Mouse (Mus musculus): ENCODE data around the gene Ttc4. TPM values are rescaled to one million over a fixed set of nuclear protein-coding genes. Genes with fewer than 3 reads are reported as not detected.

Ttc4 gene
- total and polyA plus RNA-seq, 2 experiments, result 23.4 to 24.2 TPM

DNA sequence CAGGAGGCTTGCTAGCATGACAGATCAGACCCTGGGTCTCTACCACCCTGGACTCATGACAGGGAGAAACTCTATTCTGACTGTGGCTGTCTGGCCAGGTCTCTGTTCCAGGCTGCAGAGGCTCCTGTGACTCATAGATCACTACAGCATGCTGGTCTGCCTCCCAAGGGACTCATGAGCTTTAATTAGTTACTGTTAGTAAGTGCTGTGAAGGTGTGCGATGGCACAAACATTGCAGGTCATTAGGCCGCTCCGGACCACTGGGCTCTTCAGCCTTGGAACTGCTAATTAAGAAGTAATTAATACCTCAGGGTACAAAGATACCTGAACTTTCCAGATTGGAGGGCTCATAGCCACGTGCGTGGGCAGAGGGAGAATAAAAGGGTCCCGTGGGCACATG lies 31.6 kb downstream of the Ttc4 start:
- 92% methylated on average over 6 of the region's 6 CpGs for WGBS
- Histone ChIP-seq H3K4me3 (ENCODE audit: insufficient read depth, low read depth, low read length) (no peak overlapping the region), H3K27ac (replicated peaks; ENCODE audit: insufficient read depth, low read depth, low read length) (no peak overlapping the region), H3K27me3 (ENCODE audit: control insufficient read depth, insufficient read depth, low read length) (no peaks in the 10 kb centered on the region), H3K4me1 (ENCODE audit: control insufficient read depth, insufficient read depth, low read length) (peaks cover 6% of the 10 kb centered on the region; the same call in 1 of the 2 replicates), H3K36me3 (ENCODE audit: control insufficient read depth, insufficient read depth, low read length) (no peaks in the 10 kb centered on the region), H3K79me2 (ENCODE audit: control insufficient read depth, insufficient read depth, low read length) (no peaks in the 10 kb centered on the region), H3K9ac (ENCODE audit: low read depth, low read length) (no peak overlapping the region)
- no peak for DNase-seq (ENCODE audit: extremely low read depth, low read depth, low spot score)
- TF ChIP-seq POLR2A (IDR thresholded peaks at IDR 0.05; ENCODE audit: extremely low read depth, insufficient read depth, low read length), result no peak
- no peak for TF ChIP-seq CTCF (IDR thresholded peaks at IDR 0.05; ENCODE audit: low read depth, low read length)

DNA sequence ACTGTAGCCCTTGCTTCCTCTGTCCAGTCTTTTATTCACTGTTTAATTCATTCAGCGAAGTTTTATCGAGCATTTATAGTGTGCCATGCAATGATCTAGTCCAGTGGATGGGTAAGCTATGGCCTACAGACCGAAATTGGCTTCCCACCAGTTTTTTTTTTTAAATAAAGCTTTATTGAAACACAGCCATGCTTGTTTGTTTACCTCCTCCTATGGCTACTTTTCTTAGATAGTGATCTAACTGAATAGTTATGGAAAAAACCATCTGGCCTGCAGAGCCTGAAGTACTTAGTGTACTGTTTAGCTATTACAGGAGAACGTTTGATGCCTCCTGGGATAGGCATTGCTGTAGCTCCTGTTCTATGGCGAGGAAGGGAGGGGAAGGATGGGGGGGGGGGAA lies 32.9 kb downstream of the Ttc4 start:
- H3K36me3 ChIP-seq (ENCODE audit: control insufficient read depth, insufficient read depth, low read length), result no peaks in the 10 kb centered on the region
- H3K79me2 ChIP-seq (ENCODE audit: control insufficient read depth, insufficient read depth, low read length), result no peaks in the 10 kb centered on the region
- DNase-seq (ENCODE audit: extremely low read depth, low read depth, low spot score), result no peak
- TF ChIP-seq CTCF (IDR thresholded peaks at IDR 0.05; ENCODE audit: low read depth, low read length), result no peak
- TF ChIP-seq POLR2A (IDR thresholded peaks at IDR 0.05; ENCODE audit: extremely low read depth, insufficient read depth, low read length), result no peak
- no peak overlapping the region for H3K27ac ChIP-seq (replicated peaks; ENCODE audit: insufficient read depth, low read depth, low read length)
- H3K9ac ChIP-seq (ENCODE audit: low read depth, low read length), result no peak overlapping the region
- H3K4me1 ChIP-seq (ENCODE audit: control insufficient read depth, insufficient read depth, low read length), result no peaks in the 10 kb centered on the region
- no peaks in the 10 kb centered on the region for H3K27me3 ChIP-seq (ENCODE audit: control insufficient read depth, insufficient read depth, low read length)
- no peak overlapping the region for H3K4me3 ChIP-seq (ENCODE audit: insufficient read depth, low read depth, low read length)
- 84% methylated on average over 5 of the region's 5 CpGs for WGBS

DNA sequence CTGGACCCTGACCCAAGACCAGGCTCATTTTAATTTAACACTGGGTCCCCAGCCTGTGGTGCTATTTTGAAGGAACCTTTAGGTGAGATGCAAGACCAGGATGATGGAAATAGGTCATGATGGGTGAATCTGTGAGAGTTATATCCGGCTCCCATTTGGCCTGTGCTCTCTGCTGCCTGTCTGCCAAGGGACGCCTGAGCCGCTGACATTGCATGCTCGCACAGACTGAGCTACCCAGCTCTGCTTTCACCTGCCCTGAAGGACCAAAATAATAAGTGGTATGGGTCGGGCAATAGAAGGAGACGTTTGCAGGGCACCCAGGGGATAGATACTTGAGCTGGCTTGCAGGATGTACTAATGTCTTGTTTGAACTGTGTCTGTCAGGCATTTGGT lies 34.5 kb downstream of the Ttc4 start:
- Histone ChIP-seq H3K27ac (replicated peaks; ENCODE audit: insufficient read depth, low read depth, low read length) (no peak overlapping the region), H3K4me1 (ENCODE audit: control insufficient read depth, insufficient read depth, low read length) (no peaks in the 10 kb centered on the region), H3K79me2 (ENCODE audit: control insufficient read depth, insufficient read depth, low read length) (no peaks in the 10 kb centered on the region), H3K36me3 (ENCODE audit: control insufficient read depth, insufficient read depth, low read length) (no peaks in the 10 kb centered on the region), H3K9ac (ENCODE audit: low read depth, low read length) (no peak overlapping the region), H3K27me3 (ENCODE audit: control insufficient read depth, insufficient read depth, low read length) (no peaks in the 10 kb centered on the region), H3K4me3 (ENCODE audit: insufficient read depth, low read depth, low read length) (no peak overlapping the region)
- TF ChIP-seq CTCF (IDR thresholded peaks at IDR 0.05; ENCODE audit: low read depth, low read length), result no peak
- no peak for TF ChIP-seq POLR2A (IDR thresholded peaks at IDR 0.05; ENCODE audit: extremely low read depth, insufficient read depth, low read length)
- no peak for DNase-seq (ENCODE audit: extremely low read depth, low read depth, low spot score)
- 65% methylated on average over 6 of the region's 6 CpGs for WGBS

DNA sequence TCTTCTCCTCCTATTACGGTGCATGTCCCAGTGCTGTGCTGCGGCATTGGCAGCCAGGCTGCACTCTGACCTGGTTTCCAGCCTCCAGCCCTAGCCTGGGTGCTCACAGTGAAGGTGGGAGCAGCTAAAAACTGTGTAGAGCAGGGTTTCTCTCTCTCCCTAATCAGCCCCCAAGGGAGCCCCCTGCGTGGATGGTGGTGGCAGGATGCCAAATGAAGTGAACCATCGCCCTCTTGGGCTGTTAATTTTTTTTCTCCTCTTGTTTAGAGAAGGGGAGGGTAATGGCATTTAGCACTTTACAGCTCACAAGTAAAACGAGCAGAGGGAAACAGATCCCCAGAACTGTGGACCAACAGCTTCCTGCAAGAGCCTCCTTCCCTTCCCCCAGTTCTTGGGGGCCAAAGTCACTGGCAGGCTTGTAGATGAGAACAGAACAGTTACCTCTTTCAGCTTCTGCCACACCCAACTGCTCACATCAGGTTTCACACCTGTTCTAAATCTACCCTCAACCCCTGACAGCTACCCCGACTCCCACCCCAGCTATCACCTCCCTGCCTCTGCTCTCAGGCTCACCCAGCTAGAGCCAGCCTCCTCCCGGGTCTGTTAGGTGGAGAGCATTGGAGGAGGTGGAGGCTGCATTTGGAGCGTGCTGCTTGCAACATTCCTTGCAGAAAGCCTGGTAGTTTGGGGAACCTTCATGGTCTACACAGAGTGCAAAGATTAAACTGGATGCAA lies 35.1 kb downstream of the Ttc4 start:
- Histone ChIP-seq H3K27ac (replicated peaks; ENCODE audit: insufficient read depth, low read depth, low read length) (no peak overlapping the region), H3K36me3 (ENCODE audit: control insufficient read depth, insufficient read depth, low read length) (no peaks in the 10 kb centered on the region), H3K9ac (ENCODE audit: low read depth, low read length) (no peak overlapping the region), H3K79me2 (ENCODE audit: control insufficient read depth, insufficient read depth, low read length) (no peaks in the 10 kb centered on the region), H3K4me3 (ENCODE audit: insufficient read depth, low read depth, low read length) (no peak overlapping the region), H3K4me1 (ENCODE audit: control insufficient read depth, insufficient read depth, low read length) (no peaks in the 10 kb centered on the region), H3K27me3 (ENCODE audit: control insufficient read depth, insufficient read depth, low read length) (no peaks in the 10 kb centered on the region)
- WGBS, result 26% methylated on average over 8 of the region's 8 CpGs
- TF ChIP-seq CTCF (IDR thresholded peaks at IDR 0.05; ENCODE audit: low read depth, low read length) (no peak), POLR2A (IDR thresholded peaks at IDR 0.05; ENCODE audit: extremely low read depth, insufficient read depth, low read length) (no peak)
- no peak for DNase-seq (ENCODE audit: extremely low read depth, low read depth, low spot score)

DNA sequence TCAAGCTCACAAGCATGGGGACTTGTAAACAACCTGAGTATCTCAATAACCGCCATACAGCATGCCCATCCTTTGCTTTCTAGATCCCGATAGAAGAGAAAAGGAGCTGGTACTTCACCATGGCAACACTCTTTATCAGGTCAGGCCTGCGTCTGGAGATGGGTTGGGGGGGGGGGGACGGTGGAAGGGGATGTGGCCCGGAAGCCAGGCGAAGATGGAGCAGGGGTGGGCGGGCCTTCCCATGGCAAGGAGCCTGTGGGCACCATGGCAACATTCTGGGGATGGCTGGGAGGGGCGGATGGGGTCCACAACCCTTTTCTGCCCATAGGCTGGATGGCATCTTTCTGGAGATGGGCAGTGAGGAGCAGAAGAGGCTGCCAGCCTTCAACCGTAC lies 44.7 kb downstream of the Ttc4 start:
- no peak for TF ChIP-seq POLR2A (IDR thresholded peaks at IDR 0.05; ENCODE audit: extremely low read depth, insufficient read depth, low read length)
- no peak for TF ChIP-seq CTCF (IDR thresholded peaks at IDR 0.05; ENCODE audit: low read depth, low read length)
- H3K27ac ChIP-seq (replicated peaks; ENCODE audit: insufficient read depth, low read depth, low read length), result no peak overlapping the region
- no peak overlapping the region for H3K9ac ChIP-seq (ENCODE audit: low read depth, low read length)
- no peaks in the 10 kb centered on the region for H3K4me1 ChIP-seq (ENCODE audit: control insufficient read depth, insufficient read depth, low read length)
- no peak for DNase-seq (ENCODE audit: extremely low read depth, low read depth, low spot score)
- H3K4me3 ChIP-seq (ENCODE audit: insufficient read depth, low read depth, low read length), result no peak overlapping the region
- no peaks in the 10 kb centered on the region for H3K27me3 ChIP-seq (ENCODE audit: control insufficient read depth, insufficient read depth, low read length)
- H3K79me2 ChIP-seq (ENCODE audit: control insufficient read depth, insufficient read depth, low read length), result no peaks in the 10 kb centered on the region
- WGBS, result 64% methylated on average over 9 of the region's 9 CpGs
- no peaks in the 10 kb centered on the region for H3K36me3 ChIP-seq (ENCODE audit: control insufficient read depth, insufficient read depth, low read length)

- Histone ChIP-seq H3K4me3 (ENCODE audit: insufficient read depth, low read depth, low read length) (no peak overlapping the region), H3K36me3 (ENCODE audit: control insufficient read depth, insufficient read depth, low read length) (no peaks in the 10 kb centered on the region), H3K79me2 (ENCODE audit: control insufficient read depth, insufficient read depth, low read length) (no peaks in the 10 kb centered on the region), H3K27me3 (ENCODE audit: control insufficient read depth, insufficient read depth, low read length) (no peaks in the 10 kb centered on the region), H3K4me1 (ENCODE audit: control insufficient read depth, insufficient read depth, low read length) (no peaks in the 10 kb centered on the region), H3K27ac (replicated peaks; ENCODE audit: insufficient read depth, low read depth, low read length) (no peak overlapping the region), H3K9ac (ENCODE audit: low read depth, low read length) (no peak overlapping the region)
- DNase-seq (ENCODE audit: extremely low read depth, low read depth, low spot score), result no peak
- 58% methylated on average over 8 of the region's 8 CpGs for WGBS
- no peak for TF ChIP-seq CTCF (IDR thresholded peaks at IDR 0.05; ENCODE audit: low read depth, low read length)
- no peak for TF ChIP-seq POLR2A (IDR thresholded peaks at IDR 0.05; ENCODE audit: extremely low read depth, insufficient read depth, low read length)
Measured at GRCm38 (mm10) chr4:106633281-106634085, 45.3 kb downstream of the Ttc4 start.
